Mouse (Mus musculus) heart, adult 2 months (tissue): ENCODE results near the gene Rab11fip4.

Source experiments
- CTCF ChIP-seq: fragments of 200-600 bp; IDR thresholded peaks from 2 replicates; pipeline ENCODE4 v1.8.1; 2022; ENCODE audit warnings: antibody characterized with exemption, mild to moderate bottlenecking, moderate library complexity
- POLR2A ChIP-seq: fragments of 200-500 bp; IDR thresholded peaks from 2 replicates; pipeline ENCODE4 v1.6.1; 2011; ENCODE audit warnings: mild to moderate bottlenecking, low read depth, low read length, control low read depth; ENCODE audit not compliant: insufficient read depth

GRCm38 (mm10) chr11:79612046-79612600 is 21.1 kb downstream of the Rab11fip4 start:
- TF ChIP-seq CTCF (no peak), POLR2A (no peak)
